Mouse (Mus musculus) erythroblast, embryonic 14.5 days (primary cell): ENCODE measurements around the gene Nthl1. TPM values are rescaled to one million over a fixed set of nuclear protein-coding genes. Genes with fewer than 3 reads are reported as not detected.
"Not testable (repeated sequence)": the region's sequence is repeated elsewhere in the genome, so short reads cannot be mapped to it uniquely, and the experiment has no call there.

Source experiments
- H3K27me3 ChIP-seq: 2 replicates; pipeline ENCODE4 v1.6.1; 2012; ENCODE audit warnings: inconsistent platforms; ENCODE audit not compliant: control insufficient read depth
- H3K36me3 ChIP-seq: 2 replicates; pipeline ENCODE4 v1.6.1; 2012; ENCODE audit warnings: mild to moderate bottlenecking, inconsistent platforms; ENCODE audit not compliant: control insufficient read depth
- H3K4me1 ChIP-seq: 2 replicates; pipeline ENCODE4 v1.6.1; 2012; ENCODE audit warnings: inconsistent platforms; ENCODE audit not compliant: control insufficient read depth
- H3K4me3 ChIP-seq: replicated peaks from 2 replicates; pipeline ENCODE3; 2012; ENCODE audit warnings: moderate library complexity, mild to moderate bottlenecking, inconsistent platforms
- H3K9me3 ChIP-seq: 2 replicates; pipeline ENCODE4 v1.6.1; 2012; ENCODE audit warnings: low read length, inconsistent platforms, mixed read lengths; ENCODE audit not compliant: control insufficient read depth
- GATA1 ChIP-seq: IDR thresholded peaks from 2 replicates; pipeline ENCODE4 v1.6.1; 2012; ENCODE audit warnings: low read length, inconsistent platforms, mixed read lengths
- TAL1 ChIP-seq: IDR thresholded peaks from 3 replicates; pipeline ENCODE4 v1.6.1; 2012; ENCODE audit warnings: low read length, inconsistent platforms, mixed read lengths
- polyA plus RNA-seq: library from polyadenylated mRNA; stranded (reverse); fragments of >175 nt; gene quantifications from 2 replicates; pipeline ENCODE4 v1.2.3, GENCODE M21; 2012

The Nthl1 gene
- polyA plus RNA-seq, 1 experiment, result 0.04 TPM

- peaks cover 79% of the 10 kb centered on the region for H3K27me3 ChIP-seq
- no peaks in the 10 kb centered on the region for H3K9me3 ChIP-seq
- TF ChIP-seq GATA1 (no peak), TAL1 (no peak)
- peaks cover 18% of the 10 kb centered on the region for H3K4me1 ChIP-seq
- H3K4me3 ChIP-seq, result no peak overlapping the region
- no peaks in the 10 kb centered on the region for H3K36me3 ChIP-seq
Measured at GRCm38 (mm10) chr17:24653967-24654710, 21.7 kb downstream of the Nthl1 start.

GRCm38 (mm10) chr17:24654969-24655368 is 22.5 kb downstream of the Nthl1 start:
- Histone ChIP-seq H3K27me3 (peaks cover 78% of the 10 kb centered on the region), H3K4me1 (peaks cover 11% of the 10 kb centered on the region), H3K4me3 (no peak overlapping the region), H3K36me3 (no peaks in the 10 kb centered on the region), H3K9me3 (no peaks in the 10 kb centered on the region)
- no peak for TF ChIP-seq TAL1
- TF ChIP-seq GATA1, result peak; percentile 79

- Histone ChIP-seq H3K27me3 (peaks cover 53% of the 10 kb centered on the region), H3K9me3 (no peaks in the 10 kb centered on the region), H3K4me1 (peaks cover 9% of the 10 kb centered on the region), H3K36me3 (no peaks in the 10 kb centered on the region), H3K4me3 (no peak within 1 kb of the TSS)
- TF ChIP-seq GATA1 (no peak), TAL1 (no peak)
Measured at GRCm38 (mm10) chr17:24658017-24658758, 25.7 kb downstream of the Nthl1 start, which contains the start of gene Npw. TSS of gene Npw (minus strand) at chr17:24658457.

GRCm38 (mm10) chr17:24667011-24667410 is 34.5 kb downstream of the Nthl1 start:
- H3K36me3 ChIP-seq, H3K4me3 ChIP-seq, H3K27me3 ChIP-seq, H3K9me3 ChIP-seq: not testable (repeated sequence)
- peaks cover 40% of the 10 kb centered on the region for H3K4me1 ChIP-seq

GRCm38 (mm10) chr17:24667416-24667815 is 34.9 kb downstream of the Nthl1 start:
- TF ChIP-seq GATA1 (no peak), TAL1 (no peak)
- H3K9me3 ChIP-seq, result no peaks in the 10 kb centered on the region
- no peak overlapping the region for H3K4me3 ChIP-seq
- H3K27me3 ChIP-seq, result peaks cover 2% of the 10 kb centered on the region; the same call in 1 of the 2 replicates
- H3K4me1 ChIP-seq, result peaks cover 44% of the 10 kb centered on the region
- H3K36me3 ChIP-seq, result peaks cover 7% of the 10 kb centered on the region

- H3K27me3 ChIP-seq, result not testable (repeated sequence)
- peaks cover 56% of the 10 kb centered on the region for H3K4me1 ChIP-seq
Measured at GRCm38 (mm10) chr17:24669214-24669544, 36.7 kb downstream of the Nthl1 start.

GRCm38 (mm10) chr17:24669545-24670245 is 37.2 kb downstream of the Nthl1 start, which contains the start of gene Zfp598:
TSS of gene Zfp598 (plus strand) at chr17:24669687.
- Histone ChIP-seq H3K9me3 (no peaks in the 10 kb centered on the region), H3K4me3 (peak within 1 kb of the TSS; percentile 100), H3K27me3 (no peaks in the 10 kb centered on the region), H3K36me3 (peaks cover 22% of the 10 kb centered on the region), H3K4me1 (peaks cover 59% of the 10 kb centered on the region)
- TF ChIP-seq GATA1 (no peak), TAL1 (no peak)

More at GRCm38 (mm10) chr17:24669214-24669544, 36.7 kb downstream of the Nthl1 start:
- Histone ChIP-seq H3K36me3 (peaks cover 20% of the 10 kb centered on the region), H3K4me3 (peak overlapping the region; percentile 100)
- not testable (repeated sequence) for H3K9me3 ChIP-seq

GRCm38 (mm10) chr17:24670246-24670844 is 37.9 kb downstream of the Nthl1 start:
- TF ChIP-seq TAL1, result no peak
- H3K36me3 ChIP-seq, result peaks cover 24% of the 10 kb centered on the region
- H3K27me3 ChIP-seq, result no peaks in the 10 kb centered on the region
- no peaks in the 10 kb centered on the region for H3K9me3 ChIP-seq
- peaks cover 60% of the 10 kb centered on the region for H3K4me1 ChIP-seq
- H3K4me3 ChIP-seq, result peak overlapping the region; percentile 100

GRCm38 (mm10) chr17:24671346-24671745 is 38.9 kb downstream of the Nthl1 start:
- Histone ChIP-seq H3K4me3 (peak overlapping the region; percentile 100), H3K27me3 (no peaks in the 10 kb centered on the region), H3K9me3 (no peaks in the 10 kb centered on the region), H3K4me1 (peaks cover 66% of the 10 kb centered on the region), H3K36me3 (peaks cover 32% of the 10 kb centered on the region)
- TF ChIP-seq GATA1, result no peak
- no peak for TF ChIP-seq TAL1
